Mouse (Mus musculus): ENCODE measurements around the gene Smim22. TPM values are rescaled to one million over a fixed set of nuclear protein-coding genes. Genes with fewer than 3 reads are reported as not detected.

Gene Smim22
- polyA plus RNA-seq, 1 experiment from 2014 or later, result 3.8 TPM

- H3K4me2 ChIP-seq, result no peak overlapping the region
- H3K27ac ChIP-seq (replicated peaks), result no peak overlapping the region
- no peak for ATAC-seq (ENCODE audit: extremely low read depth, insufficient number of reproducible peaks, low FRiP score, low TSS enrichment)
- H3K9ac ChIP-seq, result no peak overlapping the region
- peaks cover 27% of the 10 kb centered on the region for H3K4me1 ChIP-seq
- no peak overlapping the region for H3K4me3 ChIP-seq
- H3K9me3 ChIP-seq, result no peaks in the 10 kb centered on the region
- 84% methylated on average over 10 of the region's 10 CpGs for WGBS
- H3K36me3 ChIP-seq, result peaks cover 28% of the 10 kb centered on the region
- H3K27me3 ChIP-seq (replicated peaks), result no peaks in the 10 kb centered on the region
Observed at GRCm38 (mm10) chr16:5010371-5010935, 3.4 kb downstream of the Smim22 start.

- Histone ChIP-seq H3K4me2 (no peak overlapping the region), H3K36me3 (peaks cover 37% of the 10 kb centered on the region), H3K27ac (replicated peaks) (no peak overlapping the region), H3K9ac (no peak overlapping the region), H3K27me3 (replicated peaks) (no peaks in the 10 kb centered on the region), H3K4me1 (peaks cover 27% of the 10 kb centered on the region), H3K9me3 (no peaks in the 10 kb centered on the region), H3K4me3 (no peak overlapping the region)
- no peak for ATAC-seq (ENCODE audit: extremely low read depth, insufficient number of reproducible peaks, low FRiP score, low TSS enrichment)
- WGBS, result 86% methylated on average over 7 of the region's 7 CpGs
Observed at GRCm38 (mm10) chr16:5011285-5011684, 4.2 kb downstream of the Smim22 start.

GRCm38 (mm10) chr16:5012036-5013005 is 5.2 kb downstream of the Smim22 start:
- H3K9ac ChIP-seq, result peak overlapping the region; percentile 83
- 51% methylated on average over 13 of the region's 13 CpGs for WGBS
- peaks cover 47% of the 10 kb centered on the region for H3K36me3 ChIP-seq
- H3K9me3 ChIP-seq, result no peaks in the 10 kb centered on the region
- peak overlapping the region; percentile 72 for H3K4me3 ChIP-seq
- peaks cover 19% of the 10 kb centered on the region for H3K4me1 ChIP-seq
- ATAC-seq (ENCODE audit: extremely low read depth, insufficient number of reproducible peaks, low FRiP score, low TSS enrichment), result no peak
- H3K27me3 ChIP-seq (replicated peaks), result no peaks in the 10 kb centered on the region
- H3K27ac ChIP-seq (replicated peaks), result no peak overlapping the region; the same call in 1 of the 2 replicates
- peak overlapping the region; percentile 86 for H3K4me2 ChIP-seq

GRCm38 (mm10) chr16:5013054-5013838 is 6.2 kb downstream of the Smim22 start, which contains the start of gene Rogdi:
Rogdi (minus strand) TSS chr16:5013553.
- ATAC-seq (ENCODE audit: extremely low read depth, insufficient number of reproducible peaks, low FRiP score, low TSS enrichment), result peak; percentile 98
- peak within 1 kb of the TSS; percentile 57 for H3K27ac ChIP-seq (replicated peaks)
- under 1% methylated on average over 63 of the region's 63 CpGs for WGBS
- no peaks in the 10 kb centered on the region for H3K27me3 ChIP-seq (replicated peaks)
- H3K36me3 ChIP-seq, result peaks cover 56% of the 10 kb centered on the region
- peak within 1 kb of the TSS; percentile 86 for H3K4me2 ChIP-seq
- peaks cover 13% of the 10 kb centered on the region for H3K4me1 ChIP-seq
- peak within 1 kb of the TSS; percentile 72 for H3K4me3 ChIP-seq
- no peaks in the 10 kb centered on the region for H3K9me3 ChIP-seq
- peak within 1 kb of the TSS; percentile 83 for H3K9ac ChIP-seq

GRCm38 (mm10) chr16:5014578-5014977 is 7.5 kb downstream of the Smim22 start:
- Histone ChIP-seq H3K36me3 (peaks cover 60% of the 10 kb centered on the region), H3K9ac (no peak overlapping the region), H3K4me2 (no peak overlapping the region), H3K9me3 (no peaks in the 10 kb centered on the region), H3K4me3 (no peak overlapping the region), H3K27ac (replicated peaks) (no peak overlapping the region), H3K4me1 (peaks cover 13% of the 10 kb centered on the region), H3K27me3 (replicated peaks) (no peaks in the 10 kb centered on the region)
- ATAC-seq (ENCODE audit: extremely low read depth, insufficient number of reproducible peaks, low FRiP score, low TSS enrichment), result no peak
- 84% methylated on average over 4 of the region's 4 CpGs for WGBS

- Histone ChIP-seq H3K27ac (replicated peaks) (no peak overlapping the region), H3K9me3 (no peaks in the 10 kb centered on the region), H3K27me3 (replicated peaks) (no peaks in the 10 kb centered on the region), H3K9ac (no peak overlapping the region), H3K4me3 (no peak overlapping the region), H3K36me3 (peaks cover 100% of the 10 kb centered on the region), H3K4me1 (no peaks in the 10 kb centered on the region), H3K4me2 (no peak overlapping the region)
- no peak for ATAC-seq (ENCODE audit: extremely low read depth, insufficient number of reproducible peaks, low FRiP score, low TSS enrichment)
- WGBS, result 93% methylated on average over 3 of the region's 3 CpGs
Observed at GRCm38 (mm10) chr16:5024021-5024420, 16.9 kb downstream of the Smim22 start.

- no peaks in the 10 kb centered on the region for H3K9me3 ChIP-seq
- ATAC-seq (ENCODE audit: extremely low read depth, insufficient number of reproducible peaks, low FRiP score, low TSS enrichment), result no peak
- H3K36me3 ChIP-seq, result peaks cover 100% of the 10 kb centered on the region
- no peaks in the 10 kb centered on the region for H3K27me3 ChIP-seq (replicated peaks)
- H3K9ac ChIP-seq, result no peak overlapping the region
- H3K4me1 ChIP-seq, result no peaks in the 10 kb centered on the region
- H3K27ac ChIP-seq (replicated peaks), result no peak overlapping the region
- H3K4me3 ChIP-seq, result no peak overlapping the region
- no peak overlapping the region for H3K4me2 ChIP-seq
- WGBS, result 70% methylated on average over 2 of the region's 2 CpGs
Observed at GRCm38 (mm10) chr16:5029847-5030246, 22.8 kb downstream of the Smim22 start.

- Histone ChIP-seq H3K27me3 (replicated peaks) (no peaks in the 10 kb centered on the region), H3K4me1 (no peaks in the 10 kb centered on the region), H3K9ac (no peak overlapping the region), H3K36me3 (peaks cover 98% of the 10 kb centered on the region), H3K4me2 (no peak overlapping the region), H3K27ac (replicated peaks) (no peak overlapping the region), H3K9me3 (no peaks in the 10 kb centered on the region), H3K4me3 (no peak overlapping the region)
- WGBS, result 96% methylated on average over 3 of the region's 3 CpGs
- ATAC-seq (ENCODE audit: extremely low read depth, insufficient number of reproducible peaks, low FRiP score, low TSS enrichment), result no peak
Observed at GRCm38 (mm10) chr16:5035591-5035990, 28.5 kb downstream of the Smim22 start.

GRCm38 (mm10) chr16:5036649-5037234 is 29.7 kb downstream of the Smim22 start:
- Histone ChIP-seq H3K36me3 (peaks cover 98% of the 10 kb centered on the region), H3K27me3 (replicated peaks) (no peaks in the 10 kb centered on the region), H3K4me3 (no peak overlapping the region), H3K27ac (replicated peaks) (no peak overlapping the region), H3K9me3 (no peaks in the 10 kb centered on the region), H3K4me2 (no peak overlapping the region), H3K4me1 (no peaks in the 10 kb centered on the region), H3K9ac (no peak overlapping the region)
- ATAC-seq (ENCODE audit: extremely low read depth, insufficient number of reproducible peaks, low FRiP score, low TSS enrichment), result no peak
- 88% methylated on average over 5 of the region's 5 CpGs for WGBS

- Histone ChIP-seq H3K9ac (no peak overlapping the region), H3K4me3 (no peak overlapping the region), H3K4me2 (no peak overlapping the region), H3K9me3 (no peaks in the 10 kb centered on the region), H3K27ac (replicated peaks) (no peak overlapping the region), H3K36me3 (peaks cover 78% of the 10 kb centered on the region), H3K27me3 (replicated peaks) (no peaks in the 10 kb centered on the region), H3K4me1 (peaks cover 17% of the 10 kb centered on the region)
- ATAC-seq (ENCODE audit: extremely low read depth, insufficient number of reproducible peaks, low FRiP score, low TSS enrichment), result no peak
- WGBS, result 95% methylated on average over 3 of the region's 3 CpGs
Observed at GRCm38 (mm10) chr16:5045322-5045721, 38.2 kb downstream of the Smim22 start.
